Mouse (Mus musculus) gastrocnemius, adult 18-20 months (tissue): ENCODE measurements around the gene Slc9a9. TPM values are rescaled to one million over a fixed set of nuclear protein-coding genes. Genes with fewer than 3 reads are reported as not detected.

Experiments
- DNase-seq: peaks from one replicate; pipeline ENCODE4 v3.0.0; 2021; ENCODE audit warnings: low spot score
- total RNA-seq, 2 experiments: library from RNA; stranded (reverse); gene quantifications; 2 replicates each; pipeline ENCODE4 v1.2.3; 2021

Gene Slc9a9
- total RNA-seq, 2 experiments from 2014 or later: 1.6 to 2.5 TPM

DNA sequence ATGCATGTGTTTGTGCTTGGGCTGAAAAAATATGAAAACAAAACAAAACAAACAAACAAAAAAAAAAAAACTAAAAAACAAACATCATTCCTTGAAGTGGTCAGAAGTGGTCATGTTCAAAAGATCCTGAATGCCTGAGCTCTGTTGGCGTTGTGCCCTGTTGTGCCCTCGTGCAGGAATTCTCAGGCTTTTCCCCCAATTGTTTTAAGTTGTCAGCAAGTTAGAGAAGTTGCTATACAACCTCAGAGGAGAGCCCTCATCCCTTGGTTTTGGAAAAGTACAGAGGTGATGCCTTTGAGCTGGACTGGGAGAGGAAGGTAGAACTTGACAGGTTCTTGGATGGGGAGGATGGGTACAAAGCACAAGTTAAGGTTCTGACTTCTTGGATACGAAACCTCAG is 480.9 kb downstream of the Slc9a9 start:
- no peak for DNase-seq

DNA sequence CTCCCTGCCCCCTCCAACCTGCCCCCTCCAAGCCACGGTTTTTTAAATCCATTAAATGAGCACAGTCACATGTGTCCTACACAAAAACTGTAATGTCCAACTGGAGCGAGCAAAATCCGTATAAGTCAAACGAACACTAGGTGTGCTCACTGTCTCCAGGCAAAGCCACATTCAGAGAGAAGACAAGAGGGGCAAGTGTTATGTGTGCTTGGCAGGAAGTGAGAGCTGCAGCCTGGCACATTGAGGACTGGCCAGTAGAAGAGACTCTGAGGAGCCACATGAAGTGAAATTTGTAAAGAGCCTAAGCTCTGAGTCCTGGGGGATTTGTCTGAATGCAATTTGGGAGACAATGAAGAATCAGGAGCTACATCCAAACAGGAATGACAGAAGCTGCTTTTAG is 481.3 kb downstream of the Slc9a9 start:
- no peak for DNase-seq

DNA sequence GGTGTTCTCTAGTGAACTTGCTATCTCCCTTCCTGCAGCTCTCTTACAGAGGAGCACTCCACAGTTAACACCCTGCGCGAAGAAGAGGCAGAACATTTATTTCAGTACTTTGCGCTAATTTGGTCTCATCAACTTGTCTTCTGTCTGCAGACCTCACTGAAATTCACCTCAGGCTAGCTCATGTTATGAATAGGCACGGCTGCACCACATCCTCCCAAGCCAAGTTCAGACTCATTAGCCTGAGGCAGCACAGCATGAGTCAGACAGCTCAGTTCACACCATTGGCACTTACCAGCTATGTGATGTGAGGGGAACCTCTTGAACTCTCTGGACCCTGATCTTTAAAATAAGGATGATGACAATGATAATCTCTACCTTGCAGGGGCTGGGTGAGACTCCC is 482.0 kb downstream of the Slc9a9 start:
- no peak for DNase-seq

DNA sequence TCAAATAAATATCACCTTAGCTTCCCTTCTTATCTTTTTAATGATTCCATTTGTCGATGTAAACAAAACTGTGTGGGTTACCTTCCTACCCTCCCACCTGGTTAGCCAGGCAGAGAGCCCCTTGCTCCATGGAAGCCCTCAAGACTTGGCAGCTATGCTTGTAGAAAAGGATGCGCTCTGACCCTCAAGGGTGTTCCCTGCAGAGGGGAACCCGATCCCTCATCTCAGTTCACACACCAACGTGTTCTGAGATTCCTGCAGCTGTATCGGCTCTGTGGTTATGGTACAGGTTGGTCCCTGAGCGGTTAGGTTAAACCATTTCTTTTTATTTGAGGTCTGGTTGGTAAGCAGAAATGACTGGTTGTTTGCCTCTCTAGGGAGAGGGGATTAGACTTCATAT is 484.3 kb downstream of the Slc9a9 start:
- DNase-seq: no peak

DNA sequence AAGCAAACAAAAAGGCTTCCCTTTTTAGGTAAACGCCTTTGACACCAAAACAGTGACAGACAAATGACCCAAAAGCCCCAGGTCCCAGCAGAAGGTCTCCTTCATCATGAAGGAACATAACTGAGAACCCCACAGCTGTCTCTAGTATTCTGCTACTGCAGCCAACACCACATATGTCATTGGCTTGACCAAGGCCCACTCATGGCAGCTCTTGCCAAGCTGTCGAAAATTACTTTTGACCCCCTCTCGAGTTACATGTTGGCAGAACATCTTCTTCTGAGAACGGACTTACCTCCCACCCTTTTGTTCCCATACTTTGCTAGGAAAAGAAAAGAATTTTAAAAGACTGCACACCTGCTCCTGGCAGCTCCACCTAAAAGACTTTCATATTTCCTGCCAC is 488.2 kb downstream of the Slc9a9 start:
- DNase-seq: no peak

DNA sequence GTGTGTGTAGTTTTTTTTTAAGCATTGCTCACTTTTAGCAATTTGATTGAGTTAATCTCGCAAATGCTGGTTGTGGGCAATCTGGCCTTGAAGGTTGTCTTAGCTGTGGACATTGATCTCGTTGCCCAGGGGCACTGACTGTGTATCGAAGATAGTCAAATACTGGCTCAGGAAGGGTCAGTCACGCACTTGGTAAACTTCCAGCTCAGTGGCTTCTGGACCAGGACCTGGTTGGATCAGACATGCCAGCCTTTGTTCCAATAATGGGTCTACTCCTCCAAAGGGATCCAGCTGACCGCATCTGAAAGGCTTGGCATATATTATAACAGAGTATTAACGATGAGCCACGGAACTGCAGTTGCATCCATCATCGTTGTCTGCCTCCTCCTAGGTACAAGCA is 489.2 kb downstream of the Slc9a9 start:
- no peak for DNase-seq

DNA sequence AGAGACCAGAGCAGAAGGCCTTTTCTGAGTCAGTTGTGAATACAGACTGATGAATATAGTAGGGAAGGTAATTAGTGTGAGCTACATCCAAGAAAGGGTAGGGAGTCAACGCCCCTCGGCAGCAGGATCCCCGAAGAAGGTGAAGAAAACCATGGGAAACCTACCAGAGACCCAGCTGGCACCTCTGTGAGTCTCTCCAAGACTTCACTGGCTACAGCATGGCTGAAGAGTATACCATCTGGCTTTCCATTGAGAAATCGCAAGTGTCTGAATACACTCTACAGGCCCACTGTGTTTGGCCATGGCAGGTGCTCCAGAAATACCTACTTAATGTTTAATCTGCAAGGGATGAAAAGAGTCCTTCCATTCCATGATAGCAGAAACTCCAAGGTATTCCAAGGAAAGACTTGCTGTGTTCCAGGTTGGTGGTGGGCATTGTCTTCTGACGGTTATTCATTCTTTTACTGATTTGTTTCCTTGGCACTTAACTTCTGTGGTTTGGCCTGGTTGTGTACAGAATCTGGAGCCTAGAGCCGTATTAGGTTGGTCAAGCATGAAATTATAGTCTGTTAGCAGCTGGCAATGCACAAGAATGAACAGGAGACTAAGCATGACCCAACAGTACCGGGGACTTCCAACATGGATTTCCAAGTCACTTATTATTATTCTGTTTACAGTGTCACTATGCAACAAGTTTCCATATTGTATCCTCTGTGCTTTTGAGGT is 491.0 kb downstream of the Slc9a9 start:
- no peak for DNase-seq

DNA sequence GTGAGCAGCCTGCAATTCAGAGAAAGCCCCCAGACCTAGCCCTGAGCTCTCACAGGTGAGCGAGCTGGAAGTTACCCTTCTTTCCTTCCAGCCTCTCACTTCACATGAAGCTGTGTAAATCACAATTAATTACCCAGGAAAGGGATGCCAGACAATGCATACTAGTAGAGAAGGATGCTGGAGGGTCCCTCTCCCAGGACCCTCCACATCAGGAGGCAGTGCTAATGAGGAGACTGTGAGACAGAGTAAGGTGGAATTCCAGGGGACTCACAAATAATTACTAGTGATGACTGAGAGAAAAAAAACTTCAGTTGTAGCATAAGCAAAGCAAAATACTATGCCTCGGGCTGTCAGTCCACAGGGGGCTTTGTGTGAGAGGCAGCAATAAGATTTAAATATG is 492.0 kb downstream of the Slc9a9 start:
- no peak for DNase-seq

DNA sequence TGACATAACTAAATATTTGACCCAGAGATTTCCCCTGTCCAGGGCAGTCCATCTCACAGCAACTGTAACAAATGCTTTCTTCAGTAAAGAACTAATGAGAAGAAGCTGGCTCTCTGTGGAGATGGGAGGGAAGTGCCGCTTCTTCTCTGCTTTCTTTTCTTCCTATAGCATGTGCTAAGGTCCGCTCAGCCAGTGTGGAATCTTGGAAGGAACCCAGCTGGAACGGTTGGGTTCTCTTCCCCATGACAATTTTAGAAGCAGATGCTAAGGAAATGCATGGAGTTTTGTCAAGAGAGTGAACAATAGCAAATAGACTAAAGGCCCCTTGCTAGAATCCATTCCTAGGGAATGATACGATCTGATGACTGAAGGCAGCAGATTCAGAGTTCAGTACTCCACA is 496.5 kb downstream of the Slc9a9 start:
- no peak for DNase-seq

DNA sequence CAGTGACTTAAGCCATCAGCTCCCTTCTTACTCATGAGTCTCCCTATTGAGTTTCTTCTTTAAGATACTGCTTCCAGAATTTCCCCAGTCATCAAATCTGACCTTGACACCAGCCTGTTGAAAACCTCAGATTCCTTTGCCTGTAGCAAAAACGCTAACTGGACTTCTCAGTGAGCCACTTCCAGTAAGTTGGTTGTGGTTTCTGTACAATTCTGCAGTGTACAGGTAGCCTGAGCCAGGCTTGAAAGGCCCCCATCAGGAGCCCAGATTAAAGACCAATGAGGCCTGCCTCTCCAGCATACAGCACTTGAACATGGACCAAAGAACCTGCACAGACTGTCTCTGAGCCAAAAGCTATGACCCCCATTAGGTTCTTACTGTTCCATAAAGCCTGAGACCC is 498.1 kb downstream of the Slc9a9 start:
- DNase-seq: no peak

DNA sequence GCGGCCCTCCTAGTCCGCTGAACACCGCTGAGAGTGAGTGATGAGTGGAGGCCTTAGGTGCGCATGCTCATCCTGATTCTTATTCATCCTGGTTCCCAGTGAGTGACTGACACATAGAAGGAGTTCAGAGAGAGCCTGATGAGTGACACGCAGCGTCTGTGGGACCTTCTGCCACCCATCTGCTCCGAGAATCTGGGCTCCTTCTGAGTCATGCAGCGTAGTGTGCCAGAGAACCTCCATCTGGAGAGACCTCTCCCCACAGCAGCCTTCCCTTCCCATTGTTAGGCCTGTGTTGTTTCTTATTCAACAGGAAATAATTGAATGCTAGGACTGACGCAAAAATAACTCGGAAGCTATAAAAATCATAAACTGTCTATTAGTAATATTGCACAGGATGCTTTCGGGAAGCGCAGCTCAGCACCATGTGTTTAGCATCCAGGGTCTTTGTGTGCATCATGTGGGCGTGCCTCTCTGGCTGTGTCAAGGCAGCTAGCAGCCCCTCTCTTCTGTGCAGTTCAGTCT is 498.8 kb downstream of the Slc9a9 start:
- no peak for DNase-seq

DNA sequence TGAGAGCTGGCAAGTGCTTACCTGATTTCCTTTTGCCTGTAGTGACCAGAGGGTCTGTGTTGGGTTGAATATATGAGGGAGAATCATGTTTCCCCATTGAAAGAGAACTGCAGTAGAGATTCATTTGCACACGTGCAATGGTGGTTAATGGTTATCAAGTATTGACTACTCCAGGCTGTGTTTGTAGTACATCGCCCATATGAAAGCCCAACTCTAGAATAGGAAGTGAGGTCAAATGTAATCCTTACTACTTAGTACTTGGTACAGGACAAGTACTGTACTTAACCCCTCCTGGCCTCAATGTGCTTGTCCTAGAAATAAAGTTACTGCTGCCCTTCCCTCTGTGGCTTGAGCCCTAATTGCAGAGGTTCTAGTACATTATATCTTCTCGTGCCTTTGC is 508.5 kb downstream of the Slc9a9 start:
- no peak for DNase-seq

DNA sequence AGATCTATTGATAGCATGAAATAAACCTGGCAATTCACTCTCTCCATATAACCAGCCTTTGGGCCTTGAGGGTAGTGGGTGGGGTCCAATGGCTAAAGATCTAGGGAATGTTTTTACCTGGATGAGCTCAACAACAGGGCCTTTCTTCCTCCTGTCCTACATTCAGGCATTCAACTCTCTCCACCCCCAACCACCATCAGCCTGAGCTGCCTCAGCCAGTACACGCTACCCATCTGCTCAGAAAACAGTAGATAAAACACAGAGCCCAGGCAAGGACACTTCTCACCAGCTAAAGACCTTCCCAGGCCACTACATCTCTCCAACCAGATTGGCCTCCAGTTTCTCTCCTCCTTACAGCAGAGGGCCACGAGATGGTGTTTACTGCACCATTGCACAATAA is 510.3 kb downstream of the Slc9a9 start:
- no peak for DNase-seq

DNA sequence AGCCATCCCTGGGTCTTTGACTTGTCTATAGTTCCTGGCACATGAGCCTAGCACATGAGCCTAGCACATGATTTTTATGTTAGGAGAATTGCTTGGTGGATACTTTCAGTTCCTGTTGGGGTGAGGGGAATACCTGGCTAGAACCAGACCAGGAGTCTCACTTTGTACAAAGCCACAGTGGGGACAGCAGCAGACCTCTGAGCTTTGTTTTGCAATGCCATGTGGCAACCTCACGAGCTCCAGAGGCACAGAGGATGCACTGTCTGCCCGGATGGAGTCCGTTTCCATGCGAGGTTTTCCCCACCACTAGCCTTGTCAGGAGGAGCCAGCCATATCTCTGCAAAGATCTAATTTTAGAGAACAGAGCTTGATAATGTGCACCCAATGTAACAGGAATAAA is 510.9 kb downstream of the Slc9a9 start:
- DNase-seq: no peak

DNA sequence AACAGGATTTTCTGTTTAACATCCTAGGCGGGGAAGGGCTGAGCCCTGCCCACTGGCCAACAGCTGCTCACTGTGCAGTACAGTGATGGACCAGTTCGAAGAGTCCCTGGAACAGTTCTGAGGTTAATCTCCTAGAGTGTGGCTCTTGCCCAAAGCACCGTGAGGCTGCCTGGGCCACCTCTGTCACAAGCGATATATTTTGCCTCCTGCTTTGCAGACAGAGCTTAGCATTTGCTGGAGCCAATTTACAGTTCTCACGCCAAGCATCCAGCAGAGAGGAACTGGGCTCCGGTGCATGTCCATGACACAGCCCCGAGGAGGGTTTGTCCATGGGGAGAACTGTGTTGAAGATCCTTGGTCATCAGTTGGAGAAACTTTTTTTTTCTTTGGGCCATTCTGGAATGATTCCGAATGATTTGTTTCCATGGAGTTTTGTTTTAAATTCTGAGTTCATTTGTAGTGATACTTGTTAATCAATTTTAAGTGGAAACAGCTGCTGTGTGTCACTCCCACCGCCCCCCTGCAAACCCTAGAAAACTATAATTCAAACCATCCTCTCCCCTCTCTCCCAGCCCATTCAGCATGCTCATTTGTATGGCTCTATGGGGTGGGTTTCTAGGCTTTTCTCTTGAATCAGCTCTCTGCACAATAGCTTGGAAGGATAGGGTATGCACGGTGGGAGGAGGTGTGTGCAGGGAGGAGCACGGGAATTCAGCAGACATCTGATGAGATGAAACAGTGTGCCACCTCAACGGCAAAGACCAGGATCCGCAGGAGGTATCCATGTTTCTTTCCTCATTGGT is 511.7 kb downstream of the Slc9a9 start:
- peak; percentile 22 for DNase-seq

DNA sequence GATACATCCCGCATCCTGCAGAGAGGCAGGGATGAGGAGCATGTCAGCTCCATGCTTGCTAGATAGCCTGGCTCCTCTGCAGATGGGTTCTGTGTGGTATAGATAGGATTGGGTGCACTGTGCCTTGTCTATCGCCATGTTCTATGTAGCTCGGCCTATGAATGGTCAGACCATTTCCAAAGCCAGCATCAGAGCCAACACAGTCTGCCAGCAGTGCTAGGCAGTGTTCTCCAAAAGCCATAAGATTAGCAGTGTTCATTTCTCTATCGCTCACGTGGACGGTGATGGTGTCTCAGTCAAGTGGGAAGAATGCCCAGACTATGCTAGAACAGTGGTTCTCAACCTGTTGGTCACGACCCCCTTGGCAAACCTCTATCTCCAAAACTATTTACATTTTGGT is 512.6 kb downstream of the Slc9a9 start:
- no peak for DNase-seq

DNA sequence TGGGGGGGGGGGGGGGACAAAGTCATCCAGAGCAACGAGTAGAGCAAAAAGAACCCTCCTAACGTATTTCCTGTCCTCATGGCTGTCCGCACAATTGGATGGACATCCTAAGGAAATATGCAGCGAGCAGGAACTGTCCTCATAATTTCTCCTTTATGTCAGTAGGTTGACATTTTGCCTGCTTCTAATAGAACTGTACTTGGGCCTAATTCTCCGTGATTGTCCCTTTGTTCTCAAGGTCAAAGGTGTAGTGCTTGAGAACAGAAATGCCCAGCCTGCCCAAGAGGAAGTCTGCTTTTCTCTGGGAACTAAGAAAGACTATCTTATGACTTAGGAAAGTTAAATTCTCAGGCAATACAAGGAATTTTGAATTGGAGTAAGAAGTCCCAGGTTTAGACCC is 514.7 kb downstream of the Slc9a9 start:
- DNase-seq: no peak

DNA sequence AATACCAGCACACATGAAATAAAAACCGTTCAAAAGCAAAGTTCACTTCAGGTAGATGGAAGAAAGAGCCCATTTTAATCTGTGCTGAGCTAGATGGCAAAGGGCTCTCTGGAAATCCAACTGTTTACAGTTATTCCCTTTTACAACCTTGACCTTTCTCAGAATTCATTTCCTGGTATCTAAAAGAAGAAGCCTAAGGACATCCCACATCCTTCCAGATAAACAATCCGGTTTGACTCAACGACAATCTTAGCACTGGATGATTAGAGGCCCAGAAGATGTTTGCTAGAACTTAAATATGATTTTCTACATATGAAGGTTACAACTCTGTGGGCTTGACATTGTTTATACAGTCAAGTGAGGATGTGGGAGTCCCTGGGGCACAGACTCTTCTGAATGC is 516.1 kb downstream of the Slc9a9 start:
- no peak for DNase-seq

DNA sequence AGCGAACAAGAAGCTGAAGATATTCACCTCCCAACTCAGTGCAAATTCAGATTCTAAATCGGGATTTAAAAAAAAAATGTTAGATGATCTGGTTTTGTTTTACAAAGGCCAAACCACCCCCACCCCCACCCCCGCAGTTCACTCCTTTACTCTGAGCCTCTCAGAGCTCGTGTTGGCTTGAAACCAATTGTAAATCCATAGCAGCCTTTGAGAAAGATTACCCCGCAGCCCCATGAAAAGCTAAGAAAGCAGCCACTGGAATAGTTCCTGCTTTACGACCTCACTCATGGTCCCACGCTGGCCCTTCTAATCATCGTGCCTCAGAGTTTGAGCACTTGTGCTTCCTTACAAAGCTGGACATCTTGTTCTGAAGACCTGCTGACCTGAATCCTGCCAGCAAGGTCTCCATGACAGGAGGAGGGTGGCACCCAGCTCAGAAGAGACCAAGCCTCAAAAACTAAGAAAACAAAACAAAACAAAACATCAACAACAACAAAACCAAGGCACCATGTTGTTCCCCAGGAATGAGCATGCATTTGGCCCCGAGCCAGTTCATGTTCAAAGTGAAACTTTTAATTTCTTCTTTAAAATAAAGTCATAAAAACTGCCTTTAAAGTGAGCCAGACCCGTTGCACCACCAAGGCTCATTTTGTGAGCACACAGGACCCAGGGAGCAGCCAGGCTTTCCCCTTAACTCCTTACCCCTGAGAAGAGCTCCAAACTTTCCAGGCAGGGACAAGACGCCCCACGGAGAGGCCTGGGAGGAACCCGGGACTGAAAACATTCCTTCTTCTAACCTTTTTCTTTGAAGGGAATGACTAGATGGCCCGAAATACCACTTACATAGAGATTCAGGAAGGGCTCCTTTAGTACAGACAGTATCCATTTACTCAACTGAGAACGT is 516.9 kb downstream of the Slc9a9 start:
- peak; percentile 11 for DNase-seq

DNA sequence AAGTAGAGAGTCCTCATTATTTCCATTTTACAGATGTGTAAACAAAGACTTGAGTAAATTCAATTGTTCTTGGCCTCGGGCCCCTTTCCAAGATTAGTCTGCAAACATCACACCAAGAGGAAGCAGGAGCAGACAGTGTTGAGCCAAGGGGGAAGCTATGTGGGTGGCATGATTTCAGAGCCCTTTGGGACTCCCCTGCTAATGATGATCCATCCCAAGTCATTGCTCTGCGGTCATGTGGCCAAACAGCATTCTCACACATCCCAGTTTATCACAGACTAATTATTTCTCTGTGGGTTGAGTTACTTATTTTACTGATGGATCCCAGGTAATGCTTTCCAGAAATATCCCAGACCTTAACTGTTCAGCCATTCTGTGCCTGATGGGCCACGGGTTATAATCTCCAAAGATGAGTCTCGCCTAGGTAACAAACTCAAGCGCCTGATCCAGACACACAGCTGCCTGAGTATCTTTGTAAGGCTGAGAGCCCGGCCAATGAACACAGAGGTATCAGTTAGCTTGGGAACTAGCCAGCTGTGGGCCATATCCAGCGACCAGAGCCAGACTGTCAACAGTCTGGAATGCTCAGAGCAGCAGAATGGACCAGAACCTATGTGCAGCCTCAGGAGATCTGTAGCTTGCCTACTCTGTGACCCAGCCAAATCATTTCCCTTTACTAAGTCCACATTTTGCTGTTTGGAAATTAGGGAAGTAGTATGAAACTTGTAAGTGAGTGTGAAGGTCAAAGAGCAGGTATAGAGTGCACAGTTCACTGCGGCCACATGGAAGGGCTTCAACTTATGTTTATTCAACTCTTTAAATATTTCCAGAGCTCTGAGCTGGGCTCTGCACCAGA is 518.9 kb downstream of the Slc9a9 start:
- peak; percentile 75 for DNase-seq

DNA sequence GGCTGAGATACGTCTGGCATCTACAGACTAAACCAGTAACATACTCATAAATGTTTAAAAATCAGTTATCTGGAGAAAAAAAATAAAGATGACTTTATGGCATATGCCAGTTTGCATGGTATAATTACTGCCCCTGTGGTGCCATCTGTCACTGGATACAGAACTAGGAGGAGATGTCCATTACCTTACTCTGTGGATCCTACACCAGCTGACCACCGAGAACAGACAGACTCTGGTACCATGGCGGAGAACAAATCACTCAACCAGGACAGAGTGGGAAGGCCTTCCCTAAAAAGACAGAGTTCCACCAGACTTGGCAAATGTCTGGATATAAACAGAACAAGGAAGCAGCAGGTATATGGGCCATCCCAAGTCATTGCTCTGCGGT is 519.5 kb downstream of the Slc9a9 start:
- no peak for DNase-seq
